Mouse (Mus musculus) spleen, adult 2 months (tissue): ENCODE measurements around the gene Usp51.
"Not testable (repeated sequence)": the region's sequence is repeated elsewhere in the genome, so short reads cannot be mapped to it uniquely, and the experiment has no call there.

Source experiments
- CTCF ChIP-seq: fragments of 200-500 bp; IDR thresholded peaks from 2 replicates; pipeline ENCODE4 v1.5.1; 2011; ENCODE audit warnings: mild to moderate bottlenecking, inconsistent platforms; ENCODE audit not compliant: insufficient read depth, insufficient read length, insufficient replicate concordance; ENCODE audit errors: extremely low read depth
- POLR2A ChIP-seq: fragments of 200-500 bp; IDR thresholded peaks from 2 replicates; pipeline ENCODE4 v1.6.1; 2011; ENCODE audit warnings: low read depth, low read length, inconsistent platforms

GRCm38 (mm10) chrX:152973476-152974203 is 32.6 kb upstream of the Usp51 start:
- not testable (repeated sequence) for TF ChIP-seq CTCF, POLR2A
